In the genomic region with DNA sequence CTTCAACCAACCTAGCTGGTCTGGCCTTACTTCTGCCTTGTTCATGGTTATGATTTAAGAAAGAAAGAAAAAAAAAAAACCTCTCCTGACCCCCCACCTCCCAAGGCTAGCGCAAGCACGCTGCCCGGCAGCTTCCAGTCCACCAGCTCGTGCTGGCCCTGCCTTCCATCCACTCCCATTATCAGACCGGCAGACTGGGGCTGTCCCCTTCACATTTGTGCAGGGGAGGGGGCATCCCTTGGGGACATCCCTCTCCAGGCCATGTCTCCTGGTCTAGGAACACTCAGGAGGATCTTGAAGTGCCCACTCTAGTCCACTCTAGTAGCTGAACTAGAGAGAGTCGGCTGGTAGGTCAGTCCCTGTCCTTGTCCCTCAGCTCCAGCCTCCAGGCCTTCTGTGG, we compare ENCODE assay signal across 26 mouse cellular contexts. TPM values are rescaled to one million over a fixed set of nuclear protein-coding genes. Genes with fewer than 3 reads are reported as not detected.
DNase-seq lines count a peak whose midpoint lies in the region; TF ChIP-seq lines count a peak whose summit lies in the region.
"Had no signal": no experiment of that assay in that cellular context is flagged by ENCODE, and none has a peak within 500 bp of the region (broad histone marks: within the 10 kb centered on the region; RNA-seq: fewer than 3 reads in every experiment).

No protein-coding gene starts in this region.

- DNase-seq in adrenal gland, postnatal 10 days: peak; percentile 1
- no peak for DNase-seq in adrenal gland, adult 8-10 months
- peak; percentile 91 for DNase-seq in heart, adult 11 months
- DNase-seq in heart, adult 8-10 months (ENCODE audit: low spot score): no peak
- no peak for DNase-seq in testis, postnatal 14 days (ENCODE audit: low spot score)
- DNase-seq: adrenal gland, adult 2 months; adrenal gland, postnatal 14 days; adrenal gland, postnatal 25 days; adrenal gland, postnatal 36 days; B cell, adult 2 months; cerebellum, adult 11 months; cerebellum, adult 11-12 months; cerebellum, adult 18-20 months; cerebellum, adult 2 months; cerebellum, adult 8-10 months had no signal

- H3K4me1 ChIP-seq in testis, adult 2 months (ENCODE audit: control insufficient read depth, insufficient read depth, low read length): peaks cover 13% of the 10 kb centered on the region

- no peak for TF ChIP-seq POLR2A in testis, adult 2 months (IDR thresholded peaks at IDR 0.05; ENCODE audit: control insufficient read depth, low read depth, low read length)

- no peak overlapping the region for H3K27ac ChIP-seq in testis, adult 2 months (ENCODE audit: control insufficient read depth, insufficient read depth, low read depth, low read length)

- no peak for TF ChIP-seq CTCF in testis, adult 2 months (IDR thresholded peaks at IDR 0.05; ENCODE audit: control insufficient read depth, insufficient read depth, insufficient replicate concordance, low read depth, low read length)

- H3K27me3 ChIP-seq in testis, adult 2 months (ENCODE audit: control insufficient read depth, insufficient read depth, low read length): peaks cover 2% of the 10 kb centered on the region; the same call in 1 of the 2 replicates
- H3K27me3 ChIP-seq: Patski had no signal

- H3K4me3 ChIP-seq in testis, adult 2 months (ENCODE audit: control insufficient read depth, low read depth, low read length): peak overlapping the region; percentile 58

- H3K36me3 ChIP-seq in testis, adult 2 months (ENCODE audit: control insufficient read depth, insufficient read depth, low read length): no peaks in the 10 kb centered on the region
- H3K36me3 ChIP-seq: G1E had no signal

RNA-seq across cellular contexts. Expression of a gene that starts 2.7 kb away (rescaled TPM):
- under 1 TPM in 1 of 2 experiments, not detected in 1; 0.33 TPM for total RNA-seq in adrenal gland, postnatal 10 days (2021)
- under 1 TPM in 1 of 4 experiments, not detected in 3; 0.38 TPM for total RNA-seq in adrenal gland, adult 8-10 months (2022)
- total RNA-seq in heart, adult 8-10 months (2022): under 1 TPM in 1 of 4 experiments, not detected in 3; 0.25 TPM
- 79.8 and 97.0 TPM in 2 replicates for polyA plus RNA-seq in testis, adult 2 months (2012; rRNA removed)
- total RNA-seq: adrenal gland, adult 18-20 months; adrenal gland, postnatal 14 days; adrenal gland, postnatal 25 days; CH12.LX; ES-E14; G1E; MEL had no signal
- polyA plus RNA-seq: activated CD4-positive, CD25-positive, alpha-beta regulatory T cell, adult 4 months; adrenal gland, adult 2 months; brain, embryonic 14.5 days; C2C12; CD4-positive, CD25-positive, alpha-beta regulatory T cell, adult 4 months; cerebellum, adult 2 months; G1E had no signal

RNA-seq across cellular contexts. Expression of a gene that starts 33.8 kb away (rescaled TPM):
- 10 to 100 TPM in 1 of 2 experiments, 1 to 10 TPM in 1; 8.4 to 11.0 TPM for total RNA-seq in adrenal gland, postnatal 10 days (2021)
- total RNA-seq in adrenal gland, adult 8-10 months (2022): 1 to 10 TPM; 6.4 to 9.1 (median 7.4) TPM
- 1 to 10 TPM in 3 of 4 experiments, under 1 TPM in 1; 0.84 to 1.5 (median 1.2) TPM for total RNA-seq in heart, adult 8-10 months (2022)
- polyA plus RNA-seq in testis, adult 2 months (2012; rRNA removed): 0.44 and 0.46 TPM in 2 replicates
- total RNA-seq: CH12.LX, MEL had no signal
- polyA plus RNA-seq: activated CD4-positive, CD25-positive, alpha-beta regulatory T cell, adult 4 months; CD4-positive, CD25-positive, alpha-beta regulatory T cell, adult 4 months; G1E had no signal

Comparison
In these comparisons a context has a peak if more than half of its experiments do, and no peak if none do; other contexts are left out.
1. DNase-seq: peak in adrenal gland, postnatal 10 days (single experiment) and heart, adult 11 months (single experiment); none in adrenal gland, adult 8-10 months (single experiment), heart, adult 8-10 months (single experiment) and testis, postnatal 14 days (single experiment).